Mouse (Mus musculus) stomach, adult 2 months (tissue): Measurements from ENCODE around the gene Neurl2. TPM values are rescaled to one million over a fixed set of nuclear protein-coding genes. Genes with fewer than 3 reads are reported as not detected.

ENCODE experiments used
- polyA plus RNA-seq: library from polyadenylated mRNA; depleted of rRNA; stranded (reverse); fragments of >200 nt; gene quantifications from 2 replicates; pipeline ENCODE4 v1.2.3, GENCODE M21; 2012; rRNA removed

Gene Neurl2
- polyA plus RNA-seq: 3.4 and 4.2 TPM in 2 replicates

DNA sequence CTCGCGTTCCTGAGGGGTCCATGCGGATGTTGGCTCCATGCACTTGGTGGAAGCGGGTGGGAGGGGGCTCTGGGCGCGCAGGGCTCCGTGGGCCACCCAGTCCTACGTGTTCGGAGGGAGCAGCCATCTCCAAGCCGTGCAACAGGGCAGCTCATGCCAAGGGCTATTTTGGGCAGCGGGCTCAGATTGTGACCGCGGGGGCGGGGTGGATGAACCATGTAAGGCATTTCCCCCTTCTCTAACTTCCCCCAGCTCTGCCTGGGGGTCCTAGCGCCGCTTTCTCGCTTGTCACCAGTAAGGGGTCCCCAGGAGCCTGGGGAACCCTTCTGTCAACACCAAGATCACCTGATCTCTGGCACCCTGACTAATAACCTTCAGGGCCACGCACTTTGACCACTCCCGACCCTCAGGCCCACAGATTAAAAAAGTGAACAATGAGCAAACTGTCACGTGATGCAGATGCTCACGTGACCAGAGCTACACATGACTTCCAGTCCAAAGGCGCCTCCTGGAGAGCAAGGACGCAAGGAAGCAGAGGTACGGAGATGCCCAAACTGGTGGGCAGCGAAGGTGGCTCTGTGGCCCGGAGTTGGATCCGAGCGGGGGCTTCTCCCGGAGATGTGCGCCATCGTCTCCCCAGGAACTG is at the start of gene Neurl2:
Gene Neurl2, minus strand, starts transcription at position 143 of the 646 bp plus-strand sequence.

DNA sequence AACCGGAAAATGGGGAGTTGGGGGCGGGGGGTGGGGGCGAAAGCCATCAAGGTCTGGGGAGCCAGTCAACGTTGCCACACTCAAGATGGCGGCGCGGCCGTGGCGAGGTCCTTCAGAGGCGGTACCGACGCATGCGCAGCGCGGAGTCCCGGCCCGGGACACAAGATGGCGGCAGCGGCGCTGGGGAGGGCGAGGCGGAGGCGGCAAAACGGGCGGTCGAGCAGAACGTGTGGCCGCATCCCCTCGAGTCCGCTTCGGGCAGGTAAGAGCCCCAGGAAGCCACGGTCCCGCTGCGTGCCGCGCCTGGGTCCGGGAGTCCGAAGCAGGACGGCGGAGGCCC is 45.9 kb upstream of the Neurl2 start, which contains the start of gene Pcif1:
Gene Pcif1, plus strand, starts transcription at position 77 of the 340 bp plus-strand sequence.

DNA sequence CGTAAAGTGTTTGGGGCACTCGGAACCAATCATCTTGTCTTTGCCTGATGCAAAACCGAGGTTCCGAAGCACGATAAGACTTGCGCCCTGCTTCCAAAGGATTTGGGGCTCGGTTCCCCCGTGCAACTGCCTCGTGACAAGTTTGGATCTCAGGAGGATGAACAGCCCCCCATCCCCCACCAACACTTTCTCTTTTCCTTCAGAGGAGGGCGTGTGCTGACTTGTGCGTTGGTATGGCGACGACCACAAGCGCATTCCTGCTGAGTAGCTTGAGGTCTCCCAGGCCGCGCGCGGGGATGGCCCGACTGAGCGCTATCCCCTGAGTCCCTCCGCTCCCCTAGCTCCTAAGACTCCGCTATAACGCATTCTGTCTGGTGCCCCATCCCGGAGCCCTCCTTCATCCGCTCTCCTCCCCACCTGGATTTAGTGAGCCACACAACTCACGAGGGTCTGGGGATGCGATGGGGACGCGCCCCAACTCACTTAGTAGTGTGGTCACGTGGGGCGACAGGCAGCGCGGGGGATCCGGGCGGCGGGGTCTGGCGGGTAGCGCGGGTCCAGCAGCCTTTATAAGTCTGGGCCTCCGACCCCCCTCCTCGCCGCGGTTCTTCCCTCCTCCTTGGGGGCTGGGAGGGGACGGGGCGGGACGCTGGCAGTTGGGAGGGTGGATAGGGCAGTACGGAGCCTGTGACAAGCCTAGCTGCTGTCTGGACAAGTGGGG is 24.0 kb upstream of the Neurl2 start, which contains the start of gene Pltp:
Gene Pltp, minus strand, starts transcription at position 611 of the 721 bp plus-strand sequence.

DNA sequence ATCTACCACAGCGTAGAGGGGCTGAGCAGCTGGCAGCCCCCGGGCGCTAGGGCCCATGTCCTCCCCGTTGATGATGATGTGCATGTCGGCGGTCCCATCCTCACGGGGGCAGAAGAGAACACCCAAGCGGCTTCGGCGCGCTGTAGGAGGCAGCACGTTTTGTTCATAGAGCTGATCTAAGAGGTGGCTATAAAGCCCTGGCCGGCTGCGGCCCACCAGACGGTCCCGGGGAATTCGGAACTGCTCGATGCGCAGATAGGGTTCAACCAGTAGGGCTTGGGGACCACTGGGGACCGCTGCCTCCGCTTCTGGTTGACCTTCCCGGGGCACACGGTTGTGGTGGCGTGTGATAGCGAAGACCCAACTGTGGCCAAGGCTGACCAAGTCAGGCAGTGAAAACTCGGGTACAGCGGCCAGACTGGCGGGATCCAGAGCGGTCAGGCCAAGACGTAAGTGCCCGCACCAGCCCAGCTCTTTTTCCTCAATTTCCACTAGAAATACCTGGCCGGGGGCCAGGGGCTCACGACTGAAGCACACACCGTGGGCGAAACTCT is 431 bp downstream of the Neurl2 start, which contains the start of gene Ctsa:
Gene Ctsa, plus strand, starts transcription at position 126 of the 554 bp plus-strand sequence.

DNA sequence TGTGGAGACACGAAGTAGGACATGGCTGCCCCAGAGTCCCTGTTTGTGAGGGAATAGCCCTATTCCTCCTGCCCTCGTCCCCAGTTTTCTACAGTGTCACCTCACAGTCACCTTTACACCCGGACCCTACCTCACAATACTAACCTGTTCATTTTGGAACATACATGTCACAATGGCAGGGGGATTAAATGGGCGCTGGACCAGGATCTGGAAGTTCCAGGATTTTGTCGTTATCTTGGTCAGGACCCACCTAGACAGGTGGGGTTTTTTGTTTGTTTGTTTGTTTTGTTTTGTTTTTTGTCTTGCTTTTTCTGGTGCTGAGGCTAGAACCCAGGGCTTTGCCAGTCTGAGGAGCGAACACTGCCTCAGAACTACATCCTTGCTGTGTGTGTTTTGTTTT is 4.8 kb downstream of the Neurl2 start, which contains the start of gene Spata25:
Gene Spata25, minus strand, starts transcription at position 101 of the 400 bp plus-strand sequence.

DNA sequence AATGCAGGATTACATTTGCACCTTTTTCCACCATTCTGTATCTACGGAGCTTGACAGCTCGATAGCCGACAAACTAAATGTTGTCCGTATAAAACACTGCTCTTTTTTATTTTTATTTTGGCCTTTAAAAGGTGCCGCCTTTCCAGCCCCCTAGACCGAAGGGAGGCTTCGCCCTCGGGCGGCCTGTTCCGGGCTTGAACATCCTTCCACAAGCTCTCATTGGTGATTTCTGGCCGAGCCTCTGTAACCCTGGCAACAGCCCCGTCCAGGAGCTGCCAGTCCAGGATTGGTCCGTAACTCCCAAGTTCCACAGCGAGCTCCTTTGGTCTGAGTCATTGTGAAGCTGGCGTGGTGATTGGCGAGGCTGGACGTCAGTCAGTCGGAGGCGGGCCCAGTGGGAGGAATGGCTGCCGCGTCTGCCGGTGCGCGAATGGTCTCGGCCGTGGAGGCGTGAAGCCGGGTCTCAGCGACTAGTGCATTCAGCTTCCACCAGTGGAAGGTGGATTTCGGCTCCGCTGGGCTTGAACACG is 10.6 kb downstream of the Neurl2 start, which contains the start of gene Zswim1:
Gene Zswim1, plus strand, starts transcription at position 51 of the 530 bp plus-strand sequence.

DNA sequence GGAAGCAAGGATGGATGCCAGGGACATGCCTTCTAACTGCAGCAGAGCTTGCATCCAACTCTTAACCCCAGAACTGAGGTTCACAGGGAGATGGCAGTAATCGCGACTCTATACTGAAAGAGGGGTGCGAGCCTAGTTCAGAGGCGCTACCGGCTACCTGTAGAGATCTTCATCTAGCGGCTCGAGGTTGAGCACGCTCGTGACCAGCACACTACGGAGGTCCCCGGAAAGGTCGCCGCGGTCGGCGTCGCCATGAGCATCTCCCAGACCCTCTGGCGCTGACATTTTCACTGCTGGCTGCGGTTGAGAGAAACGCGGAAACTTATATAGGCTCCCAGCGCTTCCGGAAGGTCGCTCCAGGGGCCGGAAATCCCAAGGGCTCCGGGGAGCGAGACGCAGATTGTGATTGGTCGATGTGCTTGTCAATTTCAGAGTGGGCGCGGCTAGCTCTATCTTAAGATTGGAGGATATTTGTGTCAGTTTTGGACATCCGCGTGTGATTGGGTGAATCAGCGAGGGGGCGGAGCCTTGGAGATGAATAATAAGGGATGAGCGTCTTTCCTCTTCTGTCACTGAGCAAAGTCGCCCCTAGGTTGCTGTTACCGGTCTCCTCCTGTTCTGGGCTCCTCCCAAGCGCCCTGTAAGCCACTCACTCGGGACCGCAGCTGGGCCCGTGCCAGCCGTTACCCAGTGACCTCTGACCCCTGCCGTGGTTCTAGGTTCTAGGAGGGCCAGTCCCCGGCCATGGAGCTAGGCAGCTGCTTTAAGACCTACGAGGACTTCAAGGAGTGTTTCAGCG is 28.5 kb downstream of the Neurl2 start, which contains the start of the genes Acot8 and Zswim3:
Gene Acot8, minus strand, starts transcription at position 350 of the 799 bp plus-strand sequence.
Gene Zswim3, plus strand, starts transcription at position 566 of the 799 bp plus-strand sequence.

DNA sequence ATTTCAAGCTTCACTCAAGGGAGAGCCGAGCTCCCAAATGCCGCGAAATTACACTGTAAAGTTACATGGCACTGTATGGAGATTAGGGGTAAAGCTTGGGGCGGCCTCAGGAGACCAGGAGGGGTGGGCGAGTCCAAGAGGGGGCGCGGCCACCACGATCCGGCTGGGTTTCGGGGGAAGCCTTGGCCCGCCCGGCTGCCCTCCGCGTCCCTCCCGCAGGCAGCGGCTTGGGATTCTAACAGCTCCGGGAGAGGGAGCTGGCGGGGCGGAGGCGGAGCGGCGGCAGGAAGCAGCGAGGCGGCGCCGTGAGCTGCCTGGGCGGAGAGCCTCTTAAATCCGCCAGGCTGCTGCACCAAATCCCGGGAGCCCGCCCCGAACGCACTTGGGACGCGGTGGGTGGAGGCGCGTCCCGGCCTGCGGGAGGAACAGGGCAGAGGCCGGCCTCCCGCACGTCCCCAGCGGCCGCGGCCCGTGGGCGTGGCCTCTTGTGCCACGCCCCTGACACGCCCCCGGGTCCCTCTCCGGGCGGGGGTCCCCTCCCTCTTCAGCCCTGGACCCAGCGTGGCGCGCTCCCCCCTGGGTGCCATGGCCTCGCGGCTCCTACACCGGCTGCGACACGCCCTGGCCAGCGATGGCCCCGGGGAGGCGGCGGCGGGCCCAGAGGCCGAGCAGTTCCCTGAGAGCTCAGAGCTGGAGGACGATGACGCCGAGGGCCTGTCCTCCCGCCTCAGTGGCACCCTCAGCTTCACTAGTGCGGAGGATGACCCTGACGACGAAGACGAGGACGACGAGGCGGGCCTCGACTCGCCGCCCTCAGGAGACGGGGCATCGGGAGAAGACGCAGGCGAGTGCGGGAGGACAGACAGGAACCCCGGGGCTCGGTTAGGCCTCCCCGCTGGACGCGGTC is 47.5 kb downstream of the Neurl2 start, which contains the start of gene Snx21:
Gene Snx21, plus strand, starts transcription at position 343 of the 907 bp plus-strand sequence.

Other genes starting within 250 kb of the Neurl2 start
- gene Wfdc6a, start 248.0 kb downstream of the Neurl2 start, polyA plus RNA-seq: 0.08 and 0.14 TPM in 2 replicates
- 0.19 TPM in 1 of 2 replicates, not detected in the other for gene Eppin, start 239.9 kb downstream of the Neurl2 start, polyA plus RNA-seq
- gene Wfdc6b, start 219.9 kb downstream of the Neurl2 start, polyA plus RNA-seq: 0.11 TPM in 1 of 2 replicates, not detected in the other
- 0.26 TPM in 1 of 2 replicates, not detected in the other for gene Wfdc8, start 219.8 kb downstream of the Neurl2 start, polyA plus RNA-seq
- gene Wfdc16, start 194.7 kb downstream of the Neurl2 start, polyA plus RNA-seq: 0.09 TPM in 1 of 2 replicates, not detected in the other
- 0.30 and 3.4 TPM in 2 replicates for gene Wfdc10, start 177.4 kb downstream of the Neurl2 start, polyA plus RNA-seq
- not detected in 2 replicates for gene Wfdc9, start 176.9 kb downstream of the Neurl2 start, polyA plus RNA-seq
- gene Wfdc11, start 159.4 kb downstream of the Neurl2 start, polyA plus RNA-seq: not detected in 2 replicates
- gene Wfdc13, start 148.3 kb downstream of the Neurl2 start, polyA plus RNA-seq: 0.75 and 2.0 TPM in 2 replicates
- 0.20 TPM in 1 of 2 replicates, not detected in the other for gene Spint4, start 135.0 kb downstream of the Neurl2 start, polyA plus RNA-seq
- gene Spint5, start 118.2 kb downstream of the Neurl2 start, polyA plus RNA-seq: not detected in 2 replicates
- gene Wfdc3, start 87.5 kb downstream of the Neurl2 start, polyA plus RNA-seq: 0.22 TPM in 1 of 2 replicates, not detected in the other
- gene Dnttip1, start 87.5 kb downstream of the Neurl2 start, polyA plus RNA-seq: 9.0 and 25.3 TPM in 2 replicates
- 31.9 and 34.3 TPM in 2 replicates for gene Ube2c, start 63.6 kb downstream of the Neurl2 start, polyA plus RNA-seq
- 33.7 and 34.0 TPM in 2 replicates for gene Tnnc2, start 53.5 kb downstream of the Neurl2 start, polyA plus RNA-seq
- gene Snx21, start 47.6 kb downstream of the Neurl2 start, polyA plus RNA-seq: 15.0 and 20.3 TPM in 2 replicates
- 37.1 and 48.4 TPM in 2 replicates for gene Acot8, start 28.6 kb downstream of the Neurl2 start, polyA plus RNA-seq
- 0.58 and 1.1 TPM in 2 replicates for gene Zswim3, start 28.4 kb downstream of the Neurl2 start, polyA plus RNA-seq
- gene Zswim1, start 10.8 kb downstream of the Neurl2 start, polyA plus RNA-seq: 8.0 and 8.1 TPM in 2 replicates
- not detected in 2 replicates for gene Spata25, start 4.9 kb downstream of the Neurl2 start, polyA plus RNA-seq
- 97.4 and 104 TPM in 2 replicates for gene Ctsa, start 583 bp downstream of the Neurl2 start, polyA plus RNA-seq
- 43.0 and 47.2 TPM in 2 replicates for gene Pltp, start 24.3 kb upstream of the Neurl2 start, polyA plus RNA-seq
- 30.9 and 37.6 TPM in 2 replicates for gene Pcif1, start 45.8 kb upstream of the Neurl2 start, polyA plus RNA-seq
- 16.7 and 17.1 TPM in 2 replicates for gene Zfp335, start 78.3 kb upstream of the Neurl2 start, polyA plus RNA-seq
- 1.9 and 3.6 TPM in 2 replicates for gene Mmp9, start 107.3 kb upstream of the Neurl2 start, polyA plus RNA-seq
- 0.30 and 0.47 TPM in 2 replicates for gene Slc12a5, start 127.3 kb upstream of the Neurl2 start, polyA plus RNA-seq
- gene Ncoa5, start 201.4 kb upstream of the Neurl2 start, polyA plus RNA-seq: 9.8 and 12.4 TPM in 2 replicates
- gene Cd40, start 222.2 kb upstream of the Neurl2 start, polyA plus RNA-seq: 1.3 and 1.6 TPM in 2 replicates